Mouse (Mus musculus) intestine, embryonic 15.5 days (tissue): ENCODE measurements at regions not wholly inside any gene's neighbourhood (a gene's known extent, or its start where the extent isn't known, plus 50 kb on each side); places are given as distances from the start of the nearest gene placed in this dataset.

Experiments
- ATAC-seq: fragments of 200-750 bp; cut with Nextera tagmentation; 2 replicates; pipeline ENCODE4 v1.8.0; 2017; ENCODE audit warnings: moderate TSS enrichment, moderate library complexity
- H3K27ac ChIP-seq: fragments of 300-500 bp; sonication (generic); 2 replicates; pipeline ENCODE4 v1.5.1; 2015; ENCODE audit warnings: mild to moderate bottlenecking, inconsistent platforms
- H3K27me3 ChIP-seq: fragments of 300-500 bp; sonication (generic); replicated peaks from 2 replicates; pipeline ENCODE4 v1.6.1; 2015; ENCODE audit warnings: inconsistent platforms
- H3K36me3 ChIP-seq: fragments of 300-500 bp; sonication (generic); 2 replicates; pipeline ENCODE4 v1.6.1; 2015; ENCODE audit warnings: inconsistent platforms
- H3K4me1 ChIP-seq: fragments of 300-500 bp; sonication (generic); replicated peaks from 2 replicates; pipeline ENCODE4 v1.6.1; 2015; ENCODE audit warnings: inconsistent platforms
- H3K4me2 ChIP-seq: fragments of 300-500 bp; sonication (generic); replicated peaks from 2 replicates; pipeline ENCODE4 v1.6.1; 2015; ENCODE audit warnings: mild to moderate bottlenecking, inconsistent platforms
- H3K4me3 ChIP-seq: fragments of 300-500 bp; sonication (generic); replicated peaks from 2 replicates; pipeline ENCODE4 v1.5.1; 2015; ENCODE audit warnings: inconsistent platforms
- H3K9ac ChIP-seq: fragments of 300-500 bp; sonication (generic); 2 replicates; pipeline ENCODE4 v1.6.1; 2015; ENCODE audit warnings: inconsistent platforms
- H3K9me3 ChIP-seq: fragments of 300-500 bp; sonication (generic); 2 replicates; pipeline ENCODE4 v1.6.1; 2016; ENCODE audit warnings: inconsistent platforms
- WGBS: fragments of 180-500 bp; shearing (Covaris S2); methylation state at CpG from one replicate; pipeline ENCODE4 v1.1.7; 2015; 5-methylcytosine and 5-hydroxymethylcytosine counted together

DNA sequence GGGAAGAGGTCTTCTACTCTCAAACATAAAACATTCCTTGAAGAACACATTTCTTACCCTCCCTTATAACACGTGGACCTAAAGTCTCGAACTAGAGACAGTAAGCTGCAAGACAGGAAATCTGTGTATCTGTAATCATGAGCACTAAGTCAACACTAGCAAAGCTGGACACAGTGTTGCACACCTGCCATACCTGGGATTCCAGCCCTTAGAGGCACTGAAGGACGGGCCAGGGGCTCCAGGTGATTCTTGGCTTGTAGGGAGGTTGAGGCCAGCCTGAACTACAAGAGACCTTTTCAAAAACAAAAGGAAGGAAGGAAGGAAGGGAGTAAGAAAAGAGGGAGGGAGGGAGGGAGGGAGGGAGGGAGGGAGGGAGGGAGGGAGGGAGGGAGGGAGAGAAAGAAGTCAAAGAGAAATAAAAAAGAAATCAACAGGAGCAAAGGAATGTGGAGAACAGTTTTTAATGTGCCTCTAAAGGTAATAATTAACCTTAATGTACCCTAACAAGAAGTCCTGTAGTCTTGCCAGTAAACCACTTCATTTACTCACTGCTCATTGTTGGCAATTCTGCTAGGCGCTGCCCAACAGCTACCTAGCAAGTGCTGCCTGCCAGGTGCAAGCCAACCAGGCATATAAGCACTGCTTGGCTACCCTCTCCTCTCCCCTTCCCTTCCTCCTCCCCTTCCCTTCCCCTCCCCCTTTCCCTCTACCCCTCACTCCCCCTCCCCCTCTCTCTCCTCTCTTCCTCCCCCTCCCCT lies 401.0 kb upstream of the Acvr2a start:
- H3K9me3 ChIP-seq = no peaks in the 10 kb centered on the region
- ATAC-seq = peak; percentile 88
- no peaks in the 10 kb centered on the region for H3K36me3 ChIP-seq
- H3K4me2 ChIP-seq = no peak overlapping the region
- H3K9ac ChIP-seq = no peak overlapping the region
- no peaks in the 10 kb centered on the region for H3K27me3 ChIP-seq
- H3K27ac ChIP-seq = peak overlapping the region; percentile 60
- H3K4me3 ChIP-seq = no peak overlapping the region
- H3K4me1 ChIP-seq = no peaks in the 10 kb centered on the region
- 47% methylated on average over 4 of the region's 4 CpGs for WGBS

DNA sequence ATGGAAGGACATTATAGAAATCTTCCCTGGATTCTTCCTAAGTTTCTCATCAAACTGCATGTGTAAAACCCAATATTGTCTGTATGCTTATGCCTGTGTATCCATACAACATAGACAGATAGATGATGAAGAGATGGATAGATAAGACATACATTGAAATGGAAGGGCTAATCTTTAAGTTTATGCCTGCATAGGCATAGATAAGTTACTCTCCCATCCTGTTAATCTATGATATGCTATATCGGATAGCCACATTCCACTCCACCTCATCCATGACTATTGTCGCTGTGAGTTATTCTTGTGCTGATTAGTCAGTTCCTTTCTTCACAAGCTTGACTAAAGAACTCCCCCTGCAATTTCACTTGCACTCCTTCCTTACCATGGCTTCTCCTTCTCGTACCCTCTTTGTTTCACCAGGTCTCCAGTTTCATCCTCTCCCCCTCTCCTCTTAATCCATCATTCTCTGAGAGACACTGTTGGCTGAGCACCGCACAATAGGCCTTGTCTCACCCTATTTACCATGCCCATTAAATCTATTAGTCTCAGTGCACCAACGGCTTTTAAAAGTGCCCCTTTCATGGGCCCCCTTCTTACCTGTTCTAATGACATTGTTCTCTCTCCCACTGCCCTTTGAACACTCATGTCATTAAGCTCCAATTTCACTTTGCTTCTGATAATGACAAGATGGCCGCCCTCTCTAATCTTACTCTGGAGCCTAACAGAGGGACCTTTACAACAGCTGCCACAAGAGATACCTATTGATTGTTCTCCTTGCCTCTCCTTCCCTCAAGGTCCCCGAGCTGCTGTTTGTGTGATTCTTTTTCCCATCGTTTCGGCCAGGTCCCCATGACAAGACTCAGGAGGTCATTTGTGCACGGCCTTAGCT lies 399.1 kb upstream of the Acvr2a start:
- H3K27me3 ChIP-seq = no peaks in the 10 kb centered on the region
- ATAC-seq = peak; percentile 30; the same call in 1 of the 2 replicates
- no peak overlapping the region for H3K4me3 ChIP-seq
- no peak overlapping the region for H3K9ac ChIP-seq
- no peak overlapping the region for H3K27ac ChIP-seq
- no peaks in the 10 kb centered on the region for H3K4me1 ChIP-seq
- H3K9me3 ChIP-seq = no peaks in the 10 kb centered on the region
- H3K36me3 ChIP-seq = no peaks in the 10 kb centered on the region
- 60% methylated on average over 10 of the region's 10 CpGs for WGBS
- no peak overlapping the region for H3K4me2 ChIP-seq

DNA sequence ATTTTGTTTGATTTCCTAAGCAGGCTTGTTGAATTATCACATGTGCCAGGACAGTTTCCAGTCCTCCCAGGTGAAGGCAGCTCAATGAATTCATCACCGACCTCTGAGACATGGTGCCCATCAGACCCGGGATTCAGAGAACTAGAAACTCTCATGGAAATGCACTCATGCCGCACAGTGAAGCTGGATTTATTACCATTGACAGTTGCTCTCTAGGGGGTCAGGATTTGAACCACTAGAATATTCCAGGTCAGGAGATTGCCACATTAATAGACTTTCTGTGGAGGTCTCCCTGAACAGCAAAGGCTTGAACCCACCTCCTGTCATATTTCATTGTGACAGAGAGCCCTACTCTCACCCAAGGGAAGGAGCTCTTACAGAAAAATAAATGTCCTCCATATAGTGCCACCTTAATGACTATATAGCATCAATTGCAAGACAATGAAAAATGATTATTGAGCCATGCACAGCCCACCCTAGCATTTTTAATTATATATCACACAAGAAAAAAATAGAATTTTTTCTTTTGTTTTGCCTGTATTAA lies 397.6 kb upstream of the Acvr2a start:
- H3K4me1 ChIP-seq = no peaks in the 10 kb centered on the region
- no peak overlapping the region for H3K4me2 ChIP-seq
- ATAC-seq = no peak
- no peaks in the 10 kb centered on the region for H3K9me3 ChIP-seq
- no peak overlapping the region for H3K9ac ChIP-seq
- no peaks in the 10 kb centered on the region for H3K27me3 ChIP-seq
- 63% methylated on average over 3 of the region's 3 CpGs for WGBS
- H3K27ac ChIP-seq = no peak overlapping the region
- H3K36me3 ChIP-seq = no peaks in the 10 kb centered on the region
- H3K4me3 ChIP-seq = no peak overlapping the region

DNA sequence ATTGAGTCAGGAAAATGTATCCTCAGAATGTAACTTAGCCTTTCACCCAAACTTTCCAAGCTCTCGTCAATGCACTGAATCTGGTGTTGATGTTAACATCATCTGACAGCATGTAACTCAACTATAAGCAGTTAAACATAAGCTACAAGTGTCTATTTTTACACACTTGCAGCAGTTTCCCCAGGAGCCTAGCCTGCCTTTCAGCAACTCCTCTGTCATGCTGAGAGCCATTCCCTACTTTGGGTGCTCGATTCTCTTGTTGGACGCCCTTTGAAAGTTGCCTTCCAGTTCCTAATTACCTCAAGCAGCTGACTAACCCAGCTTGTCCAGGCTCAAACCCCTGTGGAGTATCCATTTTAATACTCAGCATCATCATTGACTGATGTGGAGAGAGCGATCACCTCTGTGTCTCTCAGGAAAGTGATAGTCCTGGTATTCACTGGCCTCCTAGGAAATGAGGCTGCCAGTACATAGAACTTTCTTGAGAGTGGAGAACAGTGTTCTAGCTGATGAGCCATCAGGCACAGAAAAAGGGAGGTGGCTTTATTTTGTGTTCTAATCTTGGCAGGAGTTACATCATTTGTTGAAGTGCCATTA lies 396.8 kb upstream of the Acvr2a start:
- WGBS = 78% methylated on average over 4 of the region's 4 CpGs
- Histone ChIP-seq H3K36me3 (no peaks in the 10 kb centered on the region), H3K4me1 (no peaks in the 10 kb centered on the region), H3K4me3 (no peak overlapping the region), H3K27me3 (no peaks in the 10 kb centered on the region), H3K9ac (no peak overlapping the region), H3K9me3 (no peaks in the 10 kb centered on the region), H3K4me2 (no peak overlapping the region), H3K27ac (no peak overlapping the region)
- ATAC-seq = no peak

DNA sequence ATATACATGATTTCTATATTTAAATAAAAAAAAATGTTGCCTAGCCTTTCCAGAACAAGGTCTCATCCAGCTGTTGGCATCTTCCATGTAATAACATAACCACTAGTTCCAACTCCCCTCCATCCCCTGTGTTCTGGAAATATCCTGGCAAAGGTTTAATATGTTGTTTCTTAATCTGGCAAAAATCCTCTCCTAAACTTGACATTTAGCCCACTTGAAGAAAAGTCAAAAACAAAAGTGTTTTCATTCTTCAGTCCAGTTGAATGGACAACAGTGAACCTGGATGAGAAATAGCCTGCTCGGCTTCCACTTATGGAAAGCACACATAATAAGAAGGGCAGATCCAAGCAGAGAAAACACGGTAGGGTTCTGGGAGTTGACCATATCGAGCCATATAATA lies 393.1 kb upstream of the Acvr2a start:
- H3K9me3 ChIP-seq = no peaks in the 10 kb centered on the region
- H3K9ac ChIP-seq = no peak overlapping the region
- no peak for ATAC-seq
- H3K27ac ChIP-seq = no peak overlapping the region
- no peaks in the 10 kb centered on the region for H3K27me3 ChIP-seq
- H3K36me3 ChIP-seq = no peaks in the 10 kb centered on the region
- no peak overlapping the region for H3K4me3 ChIP-seq
- WGBS = 86% methylated on average over 3 of the region's 3 CpGs
- H3K4me1 ChIP-seq = peaks cover 11% of the 10 kb centered on the region
- H3K4me2 ChIP-seq = no peak overlapping the region

DNA sequence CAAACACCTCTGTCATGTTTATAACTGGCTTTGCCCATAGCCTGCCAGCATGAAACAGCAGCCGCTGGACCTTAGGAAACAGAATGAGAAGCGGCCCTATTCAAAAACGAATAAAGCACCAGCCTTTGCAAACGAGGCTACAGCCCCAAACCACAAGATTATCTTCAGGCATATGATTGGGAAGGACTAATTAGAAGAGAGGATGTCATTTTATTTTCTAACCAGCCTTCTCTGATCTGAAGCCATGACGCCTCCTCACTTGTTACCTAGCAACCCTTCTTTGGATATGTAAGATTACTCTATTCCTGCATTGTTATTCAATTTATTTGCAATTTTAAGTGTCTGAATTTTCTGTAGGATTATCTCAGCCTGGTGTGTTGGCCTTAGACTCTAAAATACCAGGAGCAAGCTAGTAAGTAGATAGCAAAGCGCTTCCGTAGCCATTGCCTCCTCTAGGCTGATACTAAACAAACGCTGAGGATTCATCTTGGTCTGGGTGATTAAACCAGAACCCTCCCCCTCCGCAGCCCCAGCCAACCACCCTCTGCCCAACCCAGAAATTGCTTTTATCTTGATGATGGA lies 390.0 kb upstream of the Acvr2a start:
- Histone ChIP-seq H3K9me3 (no peaks in the 10 kb centered on the region), H3K4me1 (peaks cover 11% of the 10 kb centered on the region), H3K4me2 (no peak overlapping the region), H3K36me3 (no peaks in the 10 kb centered on the region), H3K27me3 (no peaks in the 10 kb centered on the region), H3K27ac (no peak overlapping the region), H3K4me3 (no peak overlapping the region), H3K9ac (no peak overlapping the region)
- peak; percentile 59 for ATAC-seq
- WGBS = 45% methylated on average over 9 of the region's 9 CpGs

DNA sequence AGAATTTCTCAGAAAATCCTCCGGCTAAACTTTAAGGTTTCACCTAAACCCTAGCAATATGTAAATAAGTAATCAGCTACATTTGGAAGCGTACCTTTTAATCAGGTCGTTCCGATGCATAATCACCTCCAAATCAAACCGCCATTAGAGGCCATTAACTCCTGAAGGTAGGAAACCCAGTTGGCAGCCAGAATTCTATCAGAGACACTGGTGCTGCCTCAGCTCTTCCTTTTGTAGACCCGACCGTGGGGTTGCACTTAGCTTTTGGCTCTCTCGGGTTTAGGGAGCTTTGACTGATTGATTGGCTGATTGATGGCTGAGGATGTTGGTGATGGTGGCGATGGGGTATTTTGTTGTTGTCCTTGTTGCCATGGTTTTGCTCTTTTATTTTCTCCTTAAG lies 389.3 kb upstream of the Acvr2a start:
- Histone ChIP-seq H3K27me3 (no peaks in the 10 kb centered on the region), H3K9me3 (no peaks in the 10 kb centered on the region), H3K4me1 (peaks cover 11% of the 10 kb centered on the region), H3K27ac (no peak overlapping the region), H3K4me3 (no peak overlapping the region), H3K36me3 (no peaks in the 10 kb centered on the region), H3K4me2 (no peak overlapping the region), H3K9ac (no peak overlapping the region)
- no peak for ATAC-seq
- WGBS = 45% methylated on average over 9 of the region's 9 CpGs

DNA sequence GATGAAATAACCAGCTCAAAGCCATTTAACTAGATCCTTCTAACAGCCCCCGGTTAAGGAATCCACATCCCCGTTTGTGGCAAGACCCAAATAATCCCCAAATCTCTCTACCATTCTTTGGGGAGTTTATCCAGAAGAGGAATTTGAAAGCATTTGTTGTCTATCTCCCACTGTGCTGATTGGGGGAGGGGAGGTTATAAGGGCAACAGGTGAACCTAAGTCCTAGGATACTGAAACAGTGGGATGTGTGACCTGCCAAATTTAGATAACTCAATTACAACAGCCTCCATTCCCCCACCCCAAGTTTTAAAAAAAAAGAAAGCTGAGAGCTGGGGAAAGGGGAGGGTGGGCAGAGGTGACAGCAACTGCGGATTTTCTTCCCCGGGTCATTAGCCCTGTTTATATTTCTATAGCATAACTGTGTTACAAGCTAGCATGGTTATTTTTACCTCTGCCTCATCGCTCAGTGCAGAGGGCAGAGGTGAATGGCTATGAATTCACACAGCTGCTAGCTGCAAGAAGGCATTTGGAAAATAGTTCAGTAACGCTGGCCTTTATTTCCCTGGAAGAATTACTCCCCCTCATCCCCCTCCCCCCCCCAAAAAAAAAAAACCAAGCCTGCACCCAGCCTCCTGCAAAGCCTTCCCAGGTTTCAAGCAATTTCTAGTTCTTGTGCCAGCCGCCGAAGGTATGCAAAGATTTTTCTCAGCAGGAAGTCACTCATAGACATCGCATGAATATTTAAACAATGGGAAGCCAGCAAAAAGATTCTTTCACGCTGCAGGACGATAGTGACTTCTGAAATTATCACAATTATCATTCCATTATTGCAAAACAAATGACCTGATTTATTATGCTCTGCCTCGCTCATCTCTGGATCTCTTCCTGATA lies 388.5 kb upstream of the Acvr2a start:
- Histone ChIP-seq H3K9ac (no peak overlapping the region), H3K4me3 (no peak overlapping the region), H3K36me3 (no peaks in the 10 kb centered on the region), H3K27me3 (no peaks in the 10 kb centered on the region), H3K4me1 (peaks cover 11% of the 10 kb centered on the region), H3K27ac (no peak overlapping the region), H3K9me3 (no peaks in the 10 kb centered on the region), H3K4me2 (no peak overlapping the region)
- WGBS = 26% methylated on average over 12 of the region's 12 CpGs
- ATAC-seq = no peak

DNA sequence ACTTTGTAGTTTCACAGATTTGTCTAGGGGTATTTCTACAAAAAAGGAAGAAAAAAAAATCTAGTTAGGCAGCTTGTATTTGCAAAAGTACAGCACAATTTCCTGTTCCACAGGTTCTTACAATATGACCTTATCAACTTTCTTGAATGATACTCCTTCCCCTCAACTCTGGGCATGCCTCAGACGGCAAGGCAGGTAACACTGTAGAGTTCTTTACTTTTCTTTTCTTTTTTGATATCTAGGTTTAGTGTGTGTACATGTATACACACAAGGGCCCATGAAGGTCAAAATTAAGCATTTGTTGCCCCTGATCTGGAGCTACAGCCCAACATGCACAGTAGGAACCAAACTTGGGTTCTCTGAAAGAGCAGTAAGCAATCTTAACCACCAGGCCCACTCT lies 381.4 kb upstream of the Acvr2a start:
- H3K4me2 ChIP-seq = no peak overlapping the region
- no peak overlapping the region for H3K27ac ChIP-seq
- H3K4me1 ChIP-seq = no peaks in the 10 kb centered on the region
- no peak overlapping the region for H3K9ac ChIP-seq
- 66% methylated on average over 1 of the region's 1 CpGs for WGBS
- peak; percentile 36; the same call in 1 of the 2 replicates for ATAC-seq
- no peak overlapping the region for H3K4me3 ChIP-seq
- H3K9me3 ChIP-seq = no peaks in the 10 kb centered on the region
- H3K27me3 ChIP-seq = no peaks in the 10 kb centered on the region
- H3K36me3 ChIP-seq = no peaks in the 10 kb centered on the region

DNA sequence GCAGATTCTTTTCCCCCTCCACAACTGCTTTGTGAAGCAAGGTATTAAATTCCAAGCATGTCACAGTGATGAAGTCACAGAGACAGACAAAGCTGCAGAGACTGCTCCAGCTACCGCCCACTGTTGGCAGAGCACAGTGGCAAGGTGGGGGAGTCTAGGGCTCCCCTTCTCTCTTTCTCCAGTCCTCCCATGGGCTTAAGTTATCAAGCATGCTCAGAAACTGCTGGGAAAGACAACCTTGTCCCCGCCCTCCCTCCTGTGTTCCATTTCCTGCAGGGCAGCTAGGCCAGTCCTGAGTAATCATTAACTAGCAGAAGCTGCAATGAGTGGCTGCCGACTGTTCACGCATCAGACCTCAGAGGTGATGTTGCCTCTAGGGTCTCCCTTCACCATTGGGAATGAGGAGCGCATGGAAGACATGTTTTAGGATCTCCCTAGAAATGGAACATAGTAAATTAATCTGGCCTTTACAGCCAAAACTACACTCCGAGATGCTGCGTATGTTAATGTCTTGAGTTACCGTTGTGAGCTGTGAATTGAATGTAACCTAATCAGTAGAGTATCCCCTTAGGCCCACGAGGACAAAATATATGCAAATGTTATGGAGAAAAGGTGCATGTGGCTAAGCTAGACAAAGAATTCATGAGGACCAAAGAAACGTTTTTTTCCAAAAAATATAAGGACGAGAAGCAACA lies 372.5 kb upstream of the Acvr2a start:
- Histone ChIP-seq H3K4me1 (peaks cover 11% of the 10 kb centered on the region), H3K4me3 (no peak overlapping the region), H3K27ac (peak overlapping the region; percentile 59), H3K9ac (no peak overlapping the region), H3K4me2 (peak overlapping the region; percentile 25; the same call in 1 of the 2 replicates), H3K36me3 (no peaks in the 10 kb centered on the region), H3K9me3 (no peaks in the 10 kb centered on the region), H3K27me3 (no peaks in the 10 kb centered on the region)
- 33% methylated on average over 11 of the region's 11 CpGs for WGBS
- peak; percentile 94 for ATAC-seq

DNA sequence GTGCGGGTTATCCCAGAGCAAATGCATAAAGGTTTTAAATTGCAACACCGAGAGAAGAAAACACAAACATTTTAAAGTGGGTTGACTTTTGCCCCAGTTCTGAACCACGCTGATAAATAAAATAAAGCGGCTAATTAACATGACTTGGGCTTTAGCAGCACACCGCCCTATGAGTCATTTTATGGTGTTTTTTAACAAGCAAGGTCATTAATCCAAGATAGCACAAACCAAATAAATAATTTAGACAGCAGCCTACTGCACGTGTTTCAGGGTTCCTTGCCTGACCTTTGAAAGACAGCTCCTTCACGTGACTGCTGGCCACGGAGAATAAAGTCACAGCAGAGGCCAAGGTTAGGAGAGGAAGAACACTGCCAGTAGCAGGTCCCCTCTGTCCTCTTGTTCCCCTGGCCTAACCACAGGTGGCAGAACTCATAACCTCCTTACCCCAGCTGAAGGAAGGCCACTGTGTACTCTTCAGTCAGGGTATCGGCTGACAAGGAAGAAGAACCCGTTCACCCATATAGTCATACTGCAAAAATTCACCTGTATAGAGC lies 371.8 kb upstream of the Acvr2a start:
- Histone ChIP-seq H3K4me1 (peaks cover 11% of the 10 kb centered on the region), H3K4me2 (no peak overlapping the region), H3K36me3 (no peaks in the 10 kb centered on the region), H3K4me3 (no peak overlapping the region), H3K9me3 (no peaks in the 10 kb centered on the region), H3K27me3 (no peaks in the 10 kb centered on the region), H3K27ac (peak overlapping the region; percentile 59), H3K9ac (no peak overlapping the region)
- ATAC-seq = peak; percentile 72
- WGBS = 42% methylated on average over 10 of the region's 10 CpGs
